Mouse (Mus musculus) G1E (cell line): ENCODE measurements around the gene Zfp638.

ENCODE experiments used
- CTCF ChIP-seq: IDR thresholded peaks from 2 replicates; pipeline ENCODE4 v1.5.1; 2012; ENCODE audit warnings: low read depth, low read length, inconsistent platforms, mixed read lengths
- GATA1 ChIP-seq: IDR thresholded peaks from 2 replicates; pipeline ENCODE4 v1.6.1; 2012; ENCODE audit warnings: borderline replicate concordance, low read length, inconsistent platforms, mixed read lengths
- POLR2AphosphoS5 ChIP-seq: IDR thresholded peaks from 2 replicates; pipeline ENCODE4 v1.6.1; 2012; ENCODE audit warnings: low read depth, low read length, inconsistent platforms; ENCODE audit not compliant: insufficient replicate concordance

DNA sequence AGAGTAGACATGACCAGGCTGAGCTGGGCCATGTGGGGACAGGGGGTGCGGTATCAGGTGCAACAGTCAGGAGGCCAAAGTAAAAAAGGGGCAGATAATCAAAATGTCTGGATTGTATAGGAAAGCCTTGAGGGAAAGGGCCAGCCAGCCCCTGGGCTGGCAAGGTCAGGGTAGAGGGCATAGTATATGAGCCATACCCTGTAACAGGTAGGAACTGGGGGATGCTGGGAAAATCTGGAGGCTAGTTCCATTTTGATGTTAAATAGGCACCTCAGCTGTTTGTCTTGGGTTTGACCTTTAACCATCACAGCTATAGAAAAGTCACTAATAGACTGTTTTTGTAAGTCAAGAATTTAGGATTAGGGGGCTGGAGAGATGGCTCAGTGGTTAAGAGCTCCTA, 26.7 kb downstream of the Zfp638 start:
- TF ChIP-seq CTCF = no peak
- no peak for TF ChIP-seq POLR2AphosphoS5
- TF ChIP-seq GATA1 = no peak
